Mouse (Mus musculus) left cerebral cortex, postnatal 14 days (tissue): ENCODE results near the gene Tgfbr1. TPM values are rescaled to one million over a fixed set of nuclear protein-coding genes. Genes with fewer than 3 reads are reported as not detected.
A peak's percentile ranks its signal among the peaks of the same experiment; 100 is the strongest.

Source experiments
- DNase-seq, 2 experiments: peaks; one replicate each; pipeline ENCODE4 v3.0.0; 2021 to 2022; ENCODE audit warnings: low spot score in 2 of 2, mixed read lengths in 1 of 2
- intact Hi-C: fragments of 180-260 bp; cut with DNase I; formaldehyde crosslinking; loops from one replicate; pipeline ENCODE4 v1.15.1; 2025
- total RNA-seq, 2 experiments: library from RNA; stranded (reverse); gene quantifications; 2 replicates each; pipeline ENCODE4 v1.2.3; 2021

Tgfbr1 gene
- total RNA-seq, 2 experiments from 2014 or later: 16.8 to 19.3 TPM

DNA sequence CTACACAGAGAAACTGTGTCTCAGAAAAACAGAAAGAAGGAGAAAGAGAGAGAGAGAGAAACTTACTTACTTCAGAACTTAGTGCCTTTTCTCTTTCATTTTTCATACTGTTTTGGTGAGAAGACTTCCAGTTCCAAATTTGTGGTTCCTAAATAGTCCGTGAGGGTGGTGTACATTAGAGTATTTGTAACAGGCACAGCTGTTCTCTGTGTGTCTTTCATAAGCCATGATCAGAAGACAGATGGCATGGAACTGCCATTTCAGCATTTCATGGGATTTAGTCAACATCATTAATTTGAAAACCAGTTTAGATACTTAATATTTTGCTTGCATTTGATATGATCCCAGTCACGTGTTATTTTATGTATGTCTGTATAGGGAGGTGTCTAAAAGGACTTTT, 51.5 kb downstream of the Tgfbr1 start:
- intact Hi-C loops: loop anchor here (5.0 kb wide), 2 partner anchors 152 to 282 kb away; no protein-coding TSS in a partner anchor
- no peak for DNase-seq

DNA sequence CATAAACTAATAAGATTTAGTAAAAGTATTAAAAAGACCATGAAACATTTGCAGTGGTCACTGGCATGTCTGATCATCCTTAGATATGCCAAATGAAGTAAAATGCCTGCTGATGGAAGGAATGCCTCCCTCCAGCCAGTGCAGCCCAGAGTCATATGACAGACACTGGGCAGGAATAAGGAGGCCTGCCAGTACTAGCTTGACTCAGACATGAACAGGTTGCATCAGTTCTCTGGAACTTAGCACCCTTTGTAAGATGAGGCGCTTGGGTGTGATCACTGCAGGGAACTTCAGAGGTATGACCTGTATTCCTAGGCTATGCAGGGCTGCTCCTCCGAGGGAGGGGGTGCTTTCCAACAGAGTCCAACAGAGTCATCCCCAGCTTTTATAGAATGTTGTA, 54.1 kb downstream of the Tgfbr1 start:
- no peak for DNase-seq
- intact Hi-C loops: no loop called here

DNA sequence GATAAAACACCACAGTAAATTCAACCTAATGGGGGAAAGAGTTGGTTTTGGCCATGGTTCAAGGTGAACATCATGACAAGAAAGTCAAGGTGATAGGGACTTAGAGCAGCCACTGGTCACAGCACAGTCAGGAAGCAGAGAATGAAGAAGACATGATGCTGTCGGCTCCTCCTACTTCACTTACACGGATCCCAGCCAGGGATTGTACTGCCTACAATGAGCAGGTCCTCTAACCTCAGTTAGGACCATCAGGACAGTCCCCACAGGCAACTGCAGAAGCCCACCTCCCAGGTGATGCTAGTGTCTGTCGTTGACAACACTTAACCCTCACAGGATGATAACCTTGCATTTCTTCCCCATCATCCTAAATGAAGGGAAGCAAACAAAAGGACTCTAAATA, 64.8 kb downstream of the Tgfbr1 start:
- no peak for DNase-seq
- intact Hi-C loops: no loop called here

DNA sequence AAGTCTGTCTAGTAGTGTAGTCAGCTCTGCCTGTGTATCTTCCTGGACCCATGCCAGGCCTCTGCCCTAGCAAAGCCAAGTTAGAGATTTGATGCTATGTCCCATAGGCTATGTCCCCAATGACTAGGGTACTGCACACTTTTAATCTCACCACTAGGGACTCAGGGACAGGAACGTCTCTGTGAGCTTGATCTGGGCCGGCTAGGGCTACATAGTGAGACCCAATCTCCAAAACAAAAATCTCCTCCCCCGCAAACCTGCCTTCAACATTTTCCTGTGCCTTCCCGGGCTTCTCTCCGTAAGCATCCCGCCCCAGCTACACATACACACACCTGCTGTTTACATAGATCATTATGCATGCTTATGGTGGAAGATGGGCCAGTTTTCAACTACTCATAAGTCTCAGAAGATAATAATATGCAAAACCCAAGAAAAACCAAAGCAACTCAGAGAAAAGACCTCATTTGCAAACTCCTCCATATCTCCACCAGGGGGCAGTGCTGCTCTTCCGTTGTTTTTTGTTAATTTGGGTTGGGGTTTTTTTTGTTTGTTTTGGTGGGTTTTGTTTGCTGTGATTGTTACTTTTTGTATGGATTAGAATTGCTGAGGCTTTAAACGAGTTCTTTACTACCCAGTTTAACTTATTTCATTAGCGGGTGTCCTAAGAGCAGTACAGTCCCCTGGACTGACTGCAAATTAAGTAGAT, 66.4 kb downstream of the Tgfbr1 start:
- DNase-seq: peak in 1 of 2 experiments; percentile 21
- intact Hi-C loops: no loop called here

DNA sequence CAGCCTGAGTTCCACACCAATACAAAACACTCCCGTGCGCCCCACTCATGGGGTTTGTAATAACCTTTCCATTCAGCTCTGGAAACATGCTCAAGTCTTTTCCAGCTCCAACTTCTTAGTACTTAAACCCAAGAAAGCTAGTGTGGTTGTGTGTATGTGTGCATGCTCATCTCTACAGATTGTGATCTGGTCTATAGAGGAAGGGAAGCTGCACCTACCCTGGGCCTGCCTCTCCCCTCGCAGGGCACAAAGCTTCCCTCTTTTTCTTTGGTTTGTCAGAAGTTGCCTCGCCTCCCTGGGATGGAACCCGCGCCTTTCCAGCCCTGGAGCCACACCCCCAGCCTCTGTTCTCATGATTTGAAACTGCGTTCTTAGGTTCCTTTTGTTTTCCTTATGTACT, 67.2 kb downstream of the Tgfbr1 start:
- intact Hi-C loops: no loop called here
- DNase-seq: no peak

DNA sequence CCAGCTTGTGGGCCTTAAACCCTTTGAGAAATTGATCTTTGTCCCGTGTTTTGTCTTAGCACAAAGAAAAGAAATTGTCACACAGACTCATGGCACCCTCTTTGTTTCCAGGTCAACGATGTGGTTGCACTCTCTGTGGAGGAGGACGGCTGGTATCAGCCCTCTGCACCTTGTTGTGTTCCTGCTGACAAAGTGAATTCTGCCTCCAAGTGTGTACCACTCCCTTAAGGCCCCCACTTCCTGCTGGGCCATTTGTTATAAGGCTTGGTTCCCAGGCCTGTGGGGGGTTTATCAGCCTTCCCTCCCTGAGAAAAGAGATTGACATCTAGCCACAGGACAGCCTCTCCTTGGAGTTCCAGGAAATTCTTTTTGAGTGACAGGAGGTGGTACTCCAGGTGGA, 69.2 kb downstream of the Tgfbr1 start:
- DNase-seq: no peak
- intact Hi-C loops: no loop called here

DNA sequence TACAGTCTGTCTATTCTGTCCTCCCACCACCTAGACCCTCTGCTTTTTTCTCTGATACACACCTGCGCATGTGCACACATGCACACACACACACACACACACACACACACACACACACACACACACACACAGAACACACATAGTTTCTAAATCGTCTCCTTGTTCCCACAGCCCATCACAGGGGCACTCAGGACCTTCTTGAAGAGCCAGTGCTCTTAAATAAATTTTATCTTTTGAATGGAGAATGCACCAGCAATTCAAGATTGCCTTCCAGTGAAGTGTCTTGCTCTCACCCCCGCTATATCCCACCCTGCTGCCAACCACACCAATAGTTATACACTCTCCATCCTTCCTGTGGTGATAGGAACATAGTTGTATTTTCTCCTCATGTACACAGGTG, 69.9 kb downstream of the Tgfbr1 start:
- intact Hi-C loops: no loop called here
- DNase-seq: no peak

DNA sequence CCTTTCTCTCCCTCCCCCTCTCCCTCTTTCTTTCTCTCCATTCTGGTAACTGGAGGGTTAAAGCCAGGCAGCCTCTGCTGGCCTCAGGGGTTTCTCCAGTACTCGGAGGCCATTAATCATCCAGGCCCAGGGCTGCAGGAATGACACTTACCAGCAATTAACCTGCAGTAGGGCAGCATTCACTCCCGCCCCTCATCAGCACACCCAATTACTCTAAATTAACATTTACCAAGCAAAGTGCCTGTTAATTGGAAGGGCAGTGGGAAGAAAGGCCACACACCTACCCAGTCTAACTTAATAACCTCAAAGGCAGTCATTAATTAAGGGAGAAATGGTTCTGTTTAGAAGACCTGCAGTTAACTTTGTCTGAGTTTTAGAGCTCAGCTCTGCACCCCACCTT, 71.4 kb downstream of the Tgfbr1 start:
- DNase-seq: no peak
- intact Hi-C loops: no loop called here

DNA sequence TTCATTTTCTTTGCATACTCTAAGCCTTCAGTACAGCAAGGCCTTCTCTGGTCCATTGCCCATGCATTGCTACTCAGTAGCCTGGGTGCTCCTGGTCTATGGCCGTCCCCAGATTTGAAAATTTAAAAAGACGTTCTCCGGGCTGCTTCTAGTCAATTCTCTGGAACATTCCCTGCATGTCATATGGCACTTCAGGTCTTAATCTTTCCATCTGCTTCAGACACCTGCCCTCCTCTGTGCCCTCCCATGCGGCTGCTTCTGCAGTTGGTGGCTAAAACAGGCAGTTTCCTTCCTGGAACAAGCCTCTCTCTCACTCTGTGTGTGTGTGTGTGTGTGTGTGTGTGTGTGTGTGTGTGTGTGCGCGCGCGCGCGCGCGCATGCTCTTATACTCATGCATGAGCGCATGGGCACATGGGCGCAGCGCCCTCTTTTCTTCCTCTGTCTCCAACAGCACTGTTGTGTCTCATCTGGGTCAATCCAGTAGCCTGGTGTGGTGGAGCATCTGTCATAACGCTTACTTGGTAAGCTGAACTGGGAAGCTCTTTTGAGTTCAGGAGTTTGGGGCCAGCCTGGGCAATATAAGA, 72.3 kb downstream of the Tgfbr1 start:
- intact Hi-C loops: no loop called here
- DNase-seq: peak in 1 of 2 experiments; percentile 11

DNA sequence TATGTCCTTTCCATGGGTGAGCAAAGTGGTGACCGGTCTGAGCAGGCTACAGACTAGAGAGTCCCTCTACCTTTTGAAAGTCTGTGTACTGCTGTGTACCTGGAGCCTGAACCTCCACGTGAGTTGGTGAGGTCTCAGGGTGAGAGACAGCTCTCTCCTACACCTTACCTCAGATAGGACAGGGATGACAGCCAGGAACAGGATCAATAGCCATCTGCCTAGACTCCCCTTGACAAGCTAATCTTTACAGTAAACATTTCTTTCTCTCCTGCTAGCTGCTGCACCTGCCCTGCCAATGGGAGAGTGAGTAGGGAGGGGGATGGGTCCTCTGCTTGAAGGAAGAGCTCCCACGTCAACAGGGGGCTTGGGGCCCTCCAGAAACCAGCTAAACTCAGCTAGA, 74.6 kb downstream of the Tgfbr1 start:
- DNase-seq: no peak
- intact Hi-C loops: no loop called here

DNA sequence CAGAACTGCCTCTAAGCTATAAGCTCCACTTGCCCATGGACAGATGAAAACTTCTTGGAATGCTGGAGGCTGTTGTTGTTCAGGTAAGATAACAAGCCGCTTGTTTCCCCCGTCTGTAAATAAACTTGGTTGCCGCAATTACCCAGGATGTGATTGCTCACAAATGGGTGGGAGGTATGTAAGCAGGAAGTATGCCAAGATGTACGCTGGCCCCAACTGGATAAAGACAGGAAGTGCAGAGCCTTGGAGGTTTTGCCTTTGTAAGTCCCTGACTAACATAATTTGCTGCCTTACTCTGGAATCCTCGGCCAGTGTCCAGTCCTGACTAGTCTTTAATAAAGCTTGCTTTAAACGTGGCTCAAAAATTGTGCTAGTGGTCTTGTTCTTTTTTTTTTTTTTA, 77.5 kb downstream of the Tgfbr1 start:
- no peak for DNase-seq
- intact Hi-C loops: loop anchor here (10.0 kb wide), 1 partner anchor 614 kb away; the partner anchor contains the start of gene Nr4a3

DNA sequence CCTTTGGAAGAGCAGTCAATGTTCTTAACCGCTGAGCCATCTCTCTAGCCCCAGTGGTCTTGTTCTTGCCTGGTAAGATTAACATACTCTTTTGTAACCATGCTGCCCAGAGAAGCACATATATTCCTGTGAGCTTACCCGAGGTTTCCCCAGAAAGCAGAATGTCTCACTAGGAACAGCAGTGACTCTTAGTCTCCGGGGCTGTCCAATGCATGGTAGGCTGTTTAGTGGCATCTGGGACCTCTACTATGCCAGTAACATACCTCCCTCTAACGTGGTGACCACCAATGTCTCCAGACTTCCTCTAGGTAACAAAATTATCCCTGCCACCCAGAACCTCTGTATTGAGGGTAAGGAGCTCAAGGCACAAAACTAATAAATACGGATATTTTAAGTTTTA, 78.1 kb downstream of the Tgfbr1 start:
- DNase-seq: no peak
- intact Hi-C loops: loop anchor here (10.0 kb wide), 1 partner anchor 614 kb away; the partner anchor contains the start of gene Nr4a3

DNA sequence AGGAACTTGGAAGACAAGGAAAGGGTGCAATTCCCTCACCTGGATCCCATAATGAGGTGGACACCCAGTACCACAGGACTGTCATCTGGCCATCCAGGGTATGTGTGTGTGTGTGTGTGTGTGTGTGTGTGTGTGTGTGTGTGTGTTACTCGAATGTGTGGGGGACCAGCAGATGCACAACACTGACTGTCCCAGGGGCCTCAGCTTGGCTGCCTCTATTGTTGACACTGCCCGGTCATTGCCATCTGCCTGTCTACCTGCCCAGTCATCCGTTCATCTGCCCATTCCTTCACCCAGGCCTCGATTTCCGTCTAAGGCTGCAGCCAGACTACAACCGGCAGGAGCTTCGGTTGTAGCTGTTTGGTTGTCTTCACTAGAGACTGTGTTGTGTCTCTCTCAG, 79.7 kb downstream of the Tgfbr1 start:
- no peak for DNase-seq
- intact Hi-C loops: loop anchor here (10.0 kb wide), 1 partner anchor 612 kb away; the partner anchor contains the start of gene Nr4a3

DNA sequence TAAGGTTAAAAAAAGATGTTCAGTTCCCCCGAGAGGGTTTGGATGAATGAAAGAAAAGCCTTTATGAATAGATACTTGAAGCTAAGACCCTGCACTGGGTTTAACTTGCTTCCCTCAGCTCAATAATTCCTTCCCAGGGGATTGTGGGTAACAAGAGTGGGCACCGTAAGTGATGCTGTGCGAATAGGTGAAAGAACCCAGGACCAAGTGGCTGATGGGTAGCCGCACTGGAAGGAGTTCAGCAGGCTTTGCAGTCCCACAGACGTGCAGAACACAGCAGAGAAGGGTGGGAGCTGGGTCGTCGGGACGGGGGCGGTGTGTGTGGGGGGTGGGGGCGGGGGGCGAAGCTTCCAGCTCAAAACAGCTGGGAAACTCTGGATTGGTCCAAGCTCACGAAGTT, 82.1 kb downstream of the Tgfbr1 start:
- intact Hi-C loops: loop anchor here (10.0 kb wide), 1 partner anchor 610 kb away; the partner anchor contains the start of gene Nr4a3
- no peak for DNase-seq

DNA sequence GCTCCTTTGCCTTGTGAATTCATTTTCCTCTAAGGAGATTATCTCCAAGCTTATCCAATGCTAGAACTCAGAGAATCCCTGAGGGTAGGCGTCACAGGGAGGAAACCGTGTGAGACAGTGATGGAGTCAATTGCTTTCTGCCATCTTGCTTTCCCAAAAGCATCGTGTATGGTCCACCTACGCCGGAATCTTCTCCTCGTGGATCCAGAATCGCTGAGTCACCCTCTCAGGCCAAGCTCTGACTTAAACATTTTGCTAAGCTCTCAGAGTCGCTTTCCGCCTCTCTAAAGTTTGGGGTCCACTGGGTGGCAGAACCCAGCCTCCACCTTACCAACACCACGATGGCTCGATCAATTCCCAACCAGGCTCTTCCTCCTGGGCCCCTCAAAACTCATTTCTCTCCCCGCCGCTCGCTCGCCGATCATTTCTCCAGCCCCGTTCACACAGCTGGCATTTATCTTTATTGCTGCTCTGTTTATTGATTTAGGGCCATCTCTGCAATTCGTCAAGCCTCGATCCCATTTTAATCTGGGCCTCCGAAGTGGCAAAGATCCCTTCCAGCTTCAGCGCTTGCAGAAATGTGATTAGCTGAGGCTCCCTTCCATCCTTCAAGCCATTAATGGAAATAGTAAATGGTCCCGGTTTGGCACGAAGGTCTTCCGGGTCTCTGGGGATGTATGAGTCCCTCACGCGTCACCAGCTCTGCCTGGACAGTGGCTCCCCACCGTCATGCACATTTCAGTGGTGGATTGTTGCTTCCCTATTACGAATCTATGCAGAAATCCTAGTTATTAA, 82.7 kb downstream of the Tgfbr1 start:
- intact Hi-C loops: loop anchor here (10.0 kb wide), 1 partner anchor 609 kb away; the partner anchor contains the start of gene Nr4a3
- no peak for DNase-seq

DNA sequence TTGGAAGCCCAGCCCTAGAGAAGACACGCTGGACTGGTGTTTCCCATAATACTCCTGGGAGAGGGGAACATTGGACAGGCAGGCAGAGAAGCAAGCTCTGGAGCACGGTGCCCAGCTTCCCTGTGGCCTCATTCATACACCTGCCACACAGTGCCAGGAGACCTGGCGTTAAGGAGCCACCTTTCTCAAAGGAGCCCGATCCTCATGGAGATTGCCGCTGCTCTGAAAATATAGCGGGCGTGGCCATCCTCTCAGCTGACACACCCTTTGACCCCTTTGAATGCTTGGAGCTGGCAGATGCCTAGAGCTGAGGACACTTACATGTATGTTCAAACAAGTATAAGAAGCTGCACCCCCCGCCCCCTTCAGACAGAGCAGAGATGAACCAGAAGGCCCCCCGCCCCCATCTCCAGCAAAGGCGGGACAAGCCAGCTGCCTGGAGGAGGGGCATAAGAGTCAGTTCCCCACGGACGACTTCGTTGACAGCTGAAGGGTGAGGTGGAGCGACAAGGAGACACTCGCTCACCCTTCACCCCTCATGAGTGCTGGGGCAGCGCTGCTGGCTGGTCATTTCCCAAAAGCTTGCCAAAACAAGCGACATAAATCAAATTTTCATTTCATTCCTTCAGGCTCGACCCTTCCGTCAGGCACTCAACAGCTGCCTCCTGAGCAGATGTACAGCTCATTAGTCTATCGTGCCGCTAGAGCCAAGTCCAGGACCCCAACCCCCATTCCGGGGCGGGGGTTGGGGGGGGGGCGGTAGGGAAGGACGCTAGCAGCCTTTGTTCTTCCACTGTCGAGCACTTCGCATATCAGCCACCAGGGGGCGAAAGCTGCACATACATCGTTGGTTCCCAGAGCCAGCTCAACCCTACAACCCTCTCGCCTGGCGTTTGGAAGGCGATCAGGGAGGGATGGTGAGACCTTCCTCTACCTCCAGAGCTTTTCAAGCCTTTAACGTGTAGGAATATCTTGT, 84.6 kb downstream of the Tgfbr1 start:
- peak; percentile 93 to 94 for DNase-seq
- intact Hi-C loops: loop anchor here (10.0 kb wide), 1 partner anchor 607 kb away; the partner anchor contains the start of gene Nr4a3

DNA sequence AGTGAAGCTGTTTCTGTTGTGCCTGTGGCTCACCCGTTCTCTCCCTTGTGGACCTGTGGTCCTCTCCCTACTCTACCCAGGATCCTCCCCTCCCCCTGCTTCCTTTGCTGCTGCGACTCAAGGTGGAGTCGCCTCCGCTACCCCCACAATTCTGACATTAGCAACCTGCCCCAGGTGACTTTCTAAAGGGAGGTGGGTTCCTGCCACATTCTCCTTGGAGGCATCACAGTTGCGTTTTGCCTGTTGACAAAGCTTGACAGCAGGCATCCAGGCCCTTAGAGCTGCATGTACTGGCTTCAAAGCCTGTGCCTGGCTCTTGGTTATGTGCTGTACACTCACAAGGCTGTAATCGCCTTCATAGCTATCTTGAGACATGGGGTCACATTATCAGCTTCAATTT, 85.9 kb downstream of the Tgfbr1 start:
- intact Hi-C loops: loop anchor here (10.0 kb wide), 1 partner anchor 606 kb away; the partner anchor contains the start of gene Nr4a3
- no peak for DNase-seq

DNA sequence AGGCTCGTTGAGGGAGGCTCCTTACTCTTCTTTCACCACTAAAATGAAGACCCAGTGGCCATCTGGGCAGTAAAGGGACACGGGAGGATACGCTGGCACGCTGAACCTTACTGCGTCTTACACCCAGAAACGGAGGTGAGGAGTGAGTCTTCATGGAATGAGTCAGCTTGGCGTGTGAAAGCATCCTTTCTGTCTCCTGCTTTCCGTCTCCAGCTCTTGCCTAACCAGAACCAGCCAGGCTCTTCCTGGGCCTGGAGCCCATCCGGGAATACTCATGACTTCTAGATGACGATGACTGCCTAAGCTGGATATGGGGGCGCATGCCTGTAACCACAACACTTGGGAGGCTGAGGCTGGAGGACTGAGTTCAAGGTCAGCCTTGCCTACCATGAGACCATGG, 87.9 kb downstream of the Tgfbr1 start:
- peak; percentile 24 to 52 for DNase-seq
- intact Hi-C loops: no loop called here

DNA sequence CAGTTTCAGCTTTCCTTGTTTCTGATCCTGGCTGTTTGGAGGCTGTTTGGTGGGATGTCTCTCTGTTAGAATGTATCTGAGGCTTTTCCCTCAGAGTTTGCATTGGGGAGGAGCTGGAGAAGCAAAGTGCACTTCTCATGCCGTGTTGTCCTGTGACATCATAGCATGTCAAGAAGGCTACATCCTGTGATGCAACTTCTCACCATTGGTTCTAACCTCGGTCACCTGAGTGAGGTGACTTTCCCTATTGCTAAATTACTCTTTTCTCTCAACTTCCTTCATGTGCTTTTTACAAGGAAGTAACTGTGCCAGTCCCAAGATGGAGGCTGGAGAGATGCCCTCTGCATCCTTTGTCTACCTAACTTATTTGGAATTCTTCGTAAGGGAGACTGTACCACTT, 95.5 kb downstream of the Tgfbr1 start:
- DNase-seq: no peak
- intact Hi-C loops: no loop called here
